Mouse (Mus musculus) layer of hippocampus, adult 11-12 months (tissue): ENCODE measurements around the gene 1110008L16Rik.
"Not testable (repeated sequence)": the region's sequence is repeated elsewhere in the genome, so short reads cannot be mapped to it uniquely, and the experiment has no call there.

Experiments
- DNase-seq: peaks from one replicate; pipeline ENCODE4 v3.0.0; 2022; ENCODE audit warnings: low spot score

1110008L16Rik gene

DNA sequence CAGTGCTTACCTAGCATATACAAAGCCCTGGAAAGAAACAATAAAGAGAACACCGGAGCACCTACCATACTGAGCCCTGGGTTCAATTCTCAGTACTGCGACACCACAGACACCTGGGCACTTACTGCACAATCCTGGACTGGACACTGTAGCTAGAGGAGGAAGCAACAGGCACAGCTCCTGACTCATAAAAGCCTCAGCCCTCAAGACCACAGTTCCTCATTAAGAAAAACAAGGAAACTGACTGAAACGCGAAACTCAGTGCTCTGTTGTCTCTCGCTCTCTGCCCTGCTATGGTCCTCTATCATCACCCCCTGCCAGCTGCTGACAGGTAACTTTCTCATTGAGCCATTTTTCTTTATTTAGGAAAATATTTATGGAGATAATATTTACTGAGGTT, at the start of gene 1110008L16Rik:
Gene 1110008L16Rik, plus strand, starts transcription at position 242 of the 400 bp plus-strand sequence.
- DNase-seq = no peak

- DNase-seq = not testable (repeated sequence)
Measured at GRCm38 (mm10) chr12:55261950-55262349, 37.4 kb upstream of the 1110008L16Rik start.

- not testable (repeated sequence) for DNase-seq
Measured at GRCm38 (mm10) chr12:55263385-55263784, 36.0 kb upstream of the 1110008L16Rik start.

GRCm38 (mm10) chr12:55272243-55272642, 27.1 kb upstream of the 1110008L16Rik start:
- DNase-seq = no peak

GRCm38 (mm10) chr12:55277583-55277982, 21.8 kb upstream of the 1110008L16Rik start:
- DNase-seq = not testable (repeated sequence)

DNA sequence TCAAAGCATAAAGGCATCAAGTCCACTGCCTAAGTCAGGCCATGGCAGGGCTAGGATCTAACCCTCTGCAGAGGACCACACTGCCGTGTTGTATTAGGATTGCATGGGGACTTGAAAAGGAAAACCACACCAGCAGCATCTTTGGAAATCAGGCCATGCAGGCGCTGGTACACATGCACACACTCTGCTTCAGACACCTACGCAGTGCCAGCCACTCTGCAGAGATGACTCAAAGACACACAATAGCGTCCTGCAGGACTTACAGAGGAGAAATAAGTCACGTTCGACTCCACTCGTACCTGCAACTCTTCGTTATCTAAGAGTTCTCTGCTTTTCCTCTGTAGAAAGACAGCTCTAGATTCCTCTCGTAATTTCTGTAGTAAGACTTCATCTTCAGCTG, 1.3 kb upstream of the 1110008L16Rik start:
- DNase-seq = peak; percentile 26

DNA sequence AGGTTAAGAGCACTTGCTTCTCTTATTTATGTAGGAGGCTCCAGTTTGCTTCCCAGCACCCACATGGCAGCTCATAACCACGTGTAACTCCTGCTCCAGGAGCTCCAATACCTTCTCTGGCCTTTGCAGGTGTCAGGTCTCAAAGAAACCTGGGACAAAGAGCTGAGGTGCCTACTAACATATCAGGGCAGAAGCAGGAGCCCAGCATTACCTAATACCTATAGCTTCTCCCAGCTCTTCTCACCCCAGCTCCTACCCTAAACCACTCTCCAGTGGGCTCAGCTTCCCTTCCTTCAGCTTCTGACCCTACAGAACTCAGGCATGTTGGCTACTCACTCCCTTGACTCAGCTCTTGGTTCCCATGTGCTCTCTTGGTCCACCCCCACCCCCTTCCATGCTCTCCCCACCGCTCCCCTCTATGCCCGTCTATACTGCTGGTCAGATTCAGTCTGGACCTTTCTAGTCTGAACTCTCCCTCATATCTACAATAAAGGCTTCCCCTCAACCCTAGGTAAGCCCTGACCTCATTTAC, 1.5 kb downstream of the 1110008L16Rik start:
- no peak for DNase-seq

GRCm38 (mm10) chr12:55301472-55302300, 2.3 kb downstream of the 1110008L16Rik start:
- no peak for DNase-seq

GRCm38 (mm10) chr12:55302485-55303441, 3.4 kb downstream of the 1110008L16Rik start, which contains the start of gene Ppp2r3c:
Gene Ppp2r3c (minus strand): TSS chr12:55302998.
- DNase-seq = peak; percentile 93

DNA sequence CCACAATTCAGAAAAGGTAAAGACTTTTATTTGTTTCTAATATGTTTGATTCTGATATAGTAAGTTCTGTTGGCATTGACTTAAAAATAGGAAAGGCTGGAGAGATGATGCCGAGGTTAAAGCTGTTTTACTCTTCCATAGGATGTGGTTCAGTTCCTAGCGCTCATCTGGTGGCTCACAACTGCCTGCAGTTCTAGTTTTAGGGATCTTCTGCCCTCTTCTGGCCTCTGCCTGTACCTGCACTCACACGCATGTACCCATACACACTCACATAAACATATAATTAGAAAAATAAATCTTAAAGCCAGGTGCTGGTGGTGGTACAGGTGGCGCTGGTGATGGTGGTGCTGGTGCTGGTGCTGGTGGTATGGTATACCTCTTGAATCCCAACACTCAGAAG, 7.0 kb downstream of the 1110008L16Rik start:
- DNase-seq = no peak

DNA sequence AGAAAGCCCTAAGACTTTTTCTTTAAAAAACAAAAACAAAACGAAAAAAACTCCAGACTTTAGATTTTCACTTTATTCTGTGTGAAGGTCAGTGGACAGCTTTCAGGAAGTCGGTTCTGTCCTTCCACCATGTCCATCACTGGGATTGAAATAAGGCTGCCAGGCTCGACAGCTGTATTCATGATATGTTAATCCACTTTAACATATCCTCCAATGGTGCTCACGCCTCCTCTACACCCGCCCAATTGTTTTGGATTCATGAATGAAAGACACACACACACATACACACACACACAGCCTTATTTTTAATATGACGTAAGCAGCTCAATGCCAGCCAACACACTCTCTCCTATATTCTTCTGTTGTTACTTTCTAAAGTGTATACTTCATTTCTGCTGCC, 8.2 kb downstream of the 1110008L16Rik start:
- no peak for DNase-seq

GRCm38 (mm10) chr12:55308731-55309130, 9.4 kb downstream of the 1110008L16Rik start:
- no peak for DNase-seq

- no peak for DNase-seq
Measured at GRCm38 (mm10) chr12:55309501-55309900, 10.1 kb downstream of the 1110008L16Rik start.

DNA sequence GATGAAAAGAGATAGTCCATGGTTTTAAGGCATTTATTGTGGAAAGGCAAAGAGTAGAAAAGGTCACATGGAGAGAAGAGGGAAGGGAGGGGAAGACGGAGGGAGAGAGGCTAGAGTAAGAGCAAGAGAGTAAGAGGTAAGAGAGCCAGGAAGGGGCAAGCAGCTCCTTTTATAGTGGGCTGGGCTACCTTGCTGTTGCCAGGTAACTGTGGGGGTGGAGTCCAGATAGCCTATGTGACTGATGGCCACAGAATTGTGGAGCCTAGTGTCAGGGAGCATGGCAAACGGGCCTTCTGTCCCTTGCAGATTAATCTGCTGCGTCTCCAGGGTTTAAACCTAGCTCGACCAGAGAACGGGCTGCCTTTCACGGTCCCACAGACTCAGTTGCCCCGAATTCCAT, 12.5 kb downstream of the 1110008L16Rik start:
- DNase-seq = no peak

GRCm38 (mm10) chr12:55313901-55314300, 14.5 kb downstream of the 1110008L16Rik start:
- DNase-seq = no peak

- DNase-seq = peak; percentile 86
Measured at GRCm38 (mm10) chr12:55315192-55315591, 15.8 kb downstream of the 1110008L16Rik start.

GRCm38 (mm10) chr12:55321642-55322291, 22.4 kb downstream of the 1110008L16Rik start:
- no peak for DNase-seq

GRCm38 (mm10) chr12:55325702-55326101, 26.3 kb downstream of the 1110008L16Rik start:
- no peak for DNase-seq

GRCm38 (mm10) chr12:55328784-55329183, 29.4 kb downstream of the 1110008L16Rik start:
- DNase-seq = no peak

DNA sequence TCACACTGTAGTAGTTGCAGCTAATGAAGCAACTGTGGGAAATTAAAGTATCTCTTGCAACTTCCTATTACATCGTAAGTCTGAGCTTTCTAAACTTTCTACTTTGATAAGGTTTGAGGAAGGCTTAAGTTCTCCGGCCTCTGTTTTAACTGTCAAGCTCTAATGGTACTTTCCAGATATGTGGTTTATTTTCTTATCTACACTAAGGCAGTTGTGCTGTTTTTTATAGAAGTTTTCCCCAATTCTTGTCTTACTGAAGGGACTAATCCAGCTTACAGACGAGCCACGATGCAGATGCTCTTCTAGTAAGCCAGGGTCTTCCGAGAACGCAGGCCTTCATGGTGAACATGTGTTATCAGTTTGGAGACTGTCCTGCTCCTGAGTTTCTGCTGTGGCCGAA, 30.0 kb downstream of the 1110008L16Rik start:
- no peak for DNase-seq

GRCm38 (mm10) chr12:55333662-55334061, 34.3 kb downstream of the 1110008L16Rik start:
- no peak for DNase-seq

DNA sequence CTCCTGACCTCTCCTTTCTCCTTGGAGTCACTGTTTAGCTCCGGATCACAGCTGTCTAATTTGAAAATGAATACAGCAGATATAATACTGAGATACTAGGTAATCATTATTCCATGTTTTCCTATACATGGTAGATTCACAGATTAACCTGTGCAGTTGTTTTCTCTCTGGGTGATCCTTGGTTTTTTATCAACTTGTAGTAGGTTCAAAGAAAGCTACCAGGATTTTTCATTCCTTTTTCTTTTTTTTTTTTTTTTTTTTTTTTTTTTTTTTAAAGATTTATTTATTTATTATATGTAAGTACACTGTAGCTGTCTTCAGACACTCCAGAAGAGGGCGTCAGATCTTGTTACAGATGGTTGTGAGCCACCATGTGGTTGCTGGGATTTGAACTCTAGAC, 39.1 kb downstream of the 1110008L16Rik start:
- DNase-seq = not testable (repeated sequence)
